Mouse (Mus musculus) retina, embryonic 14.5 days (tissue): ENCODE results near the gene Il10.
"Not testable (repeated sequence)": the region's sequence is repeated elsewhere in the genome, so short reads cannot be mapped to it uniquely, and the experiment has no call there.

Experiments
- DNase-seq: peaks from one replicate; pipeline ENCODE4 v3.0.0-alpha.2; 2015; ENCODE audit warnings: low spot score

Gene Il10

DNA sequence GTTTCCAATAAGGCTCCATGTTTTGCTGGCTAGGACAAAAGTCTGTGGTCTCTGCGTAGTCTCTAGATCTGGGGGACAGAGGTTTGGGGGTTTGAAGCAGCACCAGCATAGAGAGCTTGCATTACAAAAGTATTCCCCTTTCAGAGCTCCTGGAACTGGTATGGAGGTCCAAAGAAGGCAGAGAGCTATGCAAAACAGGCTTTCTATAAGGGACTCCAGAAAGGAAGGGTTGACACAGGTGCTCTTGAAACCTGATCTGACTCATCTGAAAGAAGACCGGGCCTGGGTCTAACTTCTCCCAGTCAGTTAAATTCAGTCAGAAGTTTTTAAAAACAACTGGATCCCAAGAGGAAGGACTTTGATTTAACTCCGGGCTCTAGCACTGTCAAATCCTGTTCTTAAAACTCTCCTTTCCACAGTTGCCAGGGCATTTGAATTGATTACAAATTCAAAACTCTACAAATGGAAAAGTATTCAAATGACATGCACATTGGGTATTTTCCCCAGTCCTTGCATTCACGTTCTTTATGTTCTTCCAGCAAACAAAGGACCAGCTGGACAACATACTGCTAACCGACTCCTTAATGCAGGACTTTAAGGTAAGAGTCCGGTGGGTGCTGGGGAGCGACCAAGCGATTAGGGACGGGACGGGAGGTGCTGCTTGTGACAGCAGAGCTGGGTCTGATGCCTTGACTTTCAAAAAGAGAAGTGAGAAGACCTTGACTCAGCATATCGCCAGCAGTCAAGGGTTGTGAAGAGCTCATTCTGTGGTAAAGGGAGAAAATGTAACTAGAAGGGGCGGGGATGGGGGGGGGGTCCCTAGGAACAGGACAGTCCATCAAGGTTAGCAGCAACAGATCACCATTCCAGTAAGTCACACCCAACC is 1.0 kb downstream of the Il10 start:
- DNase-seq = no peak

DNA sequence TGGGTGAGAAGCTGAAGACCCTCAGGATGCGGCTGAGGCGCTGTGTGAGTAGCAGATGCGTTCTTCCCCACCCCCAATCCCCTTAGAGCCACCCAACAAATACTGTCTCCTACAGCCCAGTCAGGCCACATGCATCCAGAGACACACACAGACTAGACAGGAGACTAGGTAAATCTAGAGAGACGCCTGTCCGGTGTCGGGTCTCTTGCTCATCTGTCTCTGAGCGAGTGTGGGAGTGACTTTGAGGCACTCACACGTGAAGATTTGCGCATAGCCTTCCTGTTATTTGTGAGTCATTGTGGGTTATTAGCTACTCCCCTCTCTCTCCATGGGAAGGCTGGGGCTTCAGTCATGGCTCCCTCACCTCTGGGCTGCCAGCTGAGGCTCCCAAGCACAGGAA is 1.8 kb downstream of the Il10 start:
- no peak for DNase-seq

DNA sequence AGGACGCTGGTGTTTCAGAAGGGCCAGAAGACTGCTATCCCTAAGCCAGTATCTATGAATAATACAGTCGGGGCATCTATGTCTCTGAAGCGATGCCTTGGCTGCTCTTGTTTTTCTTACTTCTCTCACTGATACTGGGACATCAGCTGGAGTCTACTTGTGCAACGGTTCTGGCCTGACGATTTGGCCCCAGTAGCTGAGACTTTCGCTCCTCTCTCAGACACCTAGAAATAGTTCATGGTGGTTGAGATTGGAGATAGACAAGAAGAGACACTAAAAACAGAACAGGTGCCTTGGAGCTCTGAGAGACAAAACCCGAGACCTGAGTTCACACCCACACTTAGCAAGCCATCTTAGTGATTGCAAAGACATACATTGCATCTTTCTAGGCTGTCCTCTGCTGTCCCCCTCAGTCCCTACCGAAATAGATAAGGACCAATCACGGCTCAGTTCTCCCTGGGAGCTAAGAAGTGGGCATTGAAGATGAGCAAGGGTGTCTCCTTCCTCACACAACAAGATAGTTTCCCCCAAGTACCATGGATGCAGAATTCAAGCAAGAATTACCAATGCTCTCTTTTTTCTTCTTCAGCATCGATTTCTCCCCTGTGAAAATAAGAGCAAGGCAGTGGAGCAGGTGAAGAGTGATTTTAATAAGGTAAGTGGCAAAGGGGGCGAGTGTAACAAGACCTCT is 2.4 kb downstream of the Il10 start:
- DNase-seq = no peak

DNA sequence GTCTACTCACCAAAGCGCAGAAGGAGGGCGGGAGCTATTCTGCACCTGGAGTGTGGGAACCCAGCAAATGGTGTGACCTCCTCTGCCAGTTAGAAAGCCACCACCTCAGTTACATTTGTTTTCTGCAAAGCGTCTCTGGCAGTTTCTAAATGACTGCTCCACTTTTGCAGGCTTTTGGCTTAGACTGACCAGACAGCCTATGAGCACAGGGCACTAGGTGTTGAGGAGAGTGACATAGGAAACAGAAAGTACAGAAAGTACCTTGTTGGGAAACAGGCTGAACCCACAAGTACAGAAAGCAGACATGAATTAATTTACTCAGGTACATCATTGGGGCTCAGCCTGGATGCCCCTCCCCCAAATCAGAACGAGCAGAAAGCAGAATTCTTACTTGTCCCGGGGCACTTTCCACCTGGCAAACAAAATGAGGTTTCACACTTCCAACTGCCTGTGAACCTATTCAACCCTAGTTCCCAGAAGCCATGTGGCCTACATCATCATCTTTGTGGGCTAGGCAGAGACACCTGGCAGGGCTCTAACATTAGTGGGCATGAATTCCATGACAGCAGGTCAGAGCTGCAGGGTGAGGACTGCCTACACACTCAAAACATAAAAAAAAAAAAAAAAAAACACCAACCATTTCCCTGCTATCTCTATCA is 3.1 kb downstream of the Il10 start:
- DNase-seq = no peak

DNA sequence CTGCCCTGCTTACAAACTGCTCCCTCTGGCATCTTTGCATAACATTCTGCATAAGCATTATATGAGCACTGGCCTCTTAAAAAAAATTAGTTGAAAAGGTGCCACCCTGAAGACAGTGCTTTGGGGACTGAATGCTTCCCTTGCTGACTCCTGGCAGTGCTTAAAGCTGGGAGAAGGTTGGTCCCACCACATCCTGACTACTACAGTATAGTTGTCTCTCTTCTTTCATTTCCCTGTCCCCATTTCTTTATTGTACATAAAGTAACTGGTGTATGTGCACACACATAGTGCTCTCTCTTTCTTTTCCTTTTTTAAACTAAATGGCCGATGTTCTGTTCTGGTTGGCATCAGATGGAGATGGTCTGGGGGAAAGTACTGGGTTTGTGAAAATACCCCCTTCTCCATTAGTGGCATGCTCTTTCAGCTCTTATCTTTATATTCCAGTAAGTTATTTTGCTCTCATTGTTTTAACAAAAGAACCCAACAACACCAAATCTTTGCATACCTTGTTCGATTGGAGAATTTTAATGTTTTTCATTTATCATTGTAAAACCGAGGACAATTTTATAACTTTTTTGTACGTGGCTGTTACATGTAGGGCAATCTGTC is 3.7 kb downstream of the Il10 start:
- DNase-seq = not testable (repeated sequence)

DNA sequence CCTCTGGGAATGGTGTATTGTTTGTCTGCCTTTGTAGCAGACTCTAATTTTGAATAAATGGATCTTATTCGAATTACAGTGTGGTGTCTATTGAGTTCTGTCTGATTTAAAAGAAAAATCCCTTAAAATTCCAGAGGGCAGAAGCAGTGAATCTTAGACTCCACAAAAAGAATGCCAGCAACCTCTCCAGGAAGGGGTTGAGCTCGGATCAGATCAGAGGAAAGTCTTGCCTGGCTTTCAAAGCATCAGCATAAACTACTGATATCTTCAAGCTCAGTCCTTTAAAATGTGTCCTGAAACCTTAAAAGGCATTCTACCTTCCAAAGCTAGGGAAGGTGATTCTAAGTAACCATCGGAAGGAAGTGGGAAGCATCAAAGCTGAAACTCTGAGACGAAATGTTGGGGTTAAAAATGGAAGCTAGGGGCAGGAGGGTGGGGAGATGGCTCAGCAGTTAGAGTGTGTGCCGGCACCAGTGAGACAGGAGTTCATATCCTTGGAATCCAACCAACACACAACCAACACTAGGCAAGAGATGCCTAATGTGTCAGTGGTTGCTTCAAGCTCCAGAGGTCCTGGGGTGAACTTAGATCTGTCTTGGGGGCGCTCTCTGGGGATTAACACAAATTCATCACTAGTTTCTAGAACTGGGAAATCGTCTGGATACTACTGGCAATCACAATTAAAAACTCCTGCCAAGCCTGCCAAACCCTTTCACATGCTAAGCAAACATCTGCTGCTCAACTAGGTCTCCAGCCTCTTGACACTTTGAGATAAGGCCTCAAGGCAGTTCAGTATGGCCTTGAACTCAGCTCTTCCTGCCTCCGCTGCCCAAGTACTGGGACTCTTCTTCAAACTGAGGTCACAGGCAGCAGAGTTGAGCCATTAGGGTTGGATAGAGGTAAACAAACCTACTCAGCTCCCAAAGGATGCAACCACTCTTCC is 5.5 kb downstream of the Il10 start:
- DNase-seq = no peak

DNA sequence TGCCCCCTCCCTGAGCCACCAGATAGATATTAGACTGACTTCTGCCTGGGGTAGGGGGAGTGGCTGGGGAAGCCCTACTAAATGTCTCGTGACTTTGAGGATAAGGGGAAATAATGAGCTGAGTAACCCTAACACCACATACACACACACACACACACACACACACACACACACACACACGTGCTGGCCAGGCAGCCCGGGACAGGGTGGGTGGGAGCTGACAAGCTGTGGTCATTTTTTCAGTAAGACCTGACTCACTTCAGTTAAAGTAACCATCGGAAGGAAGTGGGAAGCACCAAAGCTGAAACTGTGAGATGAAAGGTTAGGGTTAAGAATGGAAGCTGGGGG is 6.2 kb downstream of the Il10 start:
- DNase-seq = no peak

DNA sequence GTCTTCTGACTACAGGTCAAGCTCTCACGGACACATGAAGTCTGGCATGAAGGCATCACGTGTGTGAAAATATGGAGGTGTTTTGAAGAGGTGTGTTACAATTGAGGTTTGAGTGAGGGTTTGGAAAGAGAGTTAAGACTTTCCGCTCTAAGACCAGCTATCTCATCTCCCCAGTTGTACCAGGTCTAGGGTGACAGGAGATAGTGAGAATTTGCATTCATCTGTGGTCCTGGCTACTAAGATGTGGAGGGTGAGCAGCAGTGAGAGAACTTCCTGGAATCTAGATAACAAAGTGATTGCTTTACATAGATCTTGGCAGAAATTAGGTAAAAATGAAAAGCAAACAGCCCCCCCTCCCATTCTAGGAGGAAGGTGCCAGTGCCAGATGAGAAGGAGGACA is 9.6 kb downstream of the Il10 start:
- DNase-seq = no peak

DNA sequence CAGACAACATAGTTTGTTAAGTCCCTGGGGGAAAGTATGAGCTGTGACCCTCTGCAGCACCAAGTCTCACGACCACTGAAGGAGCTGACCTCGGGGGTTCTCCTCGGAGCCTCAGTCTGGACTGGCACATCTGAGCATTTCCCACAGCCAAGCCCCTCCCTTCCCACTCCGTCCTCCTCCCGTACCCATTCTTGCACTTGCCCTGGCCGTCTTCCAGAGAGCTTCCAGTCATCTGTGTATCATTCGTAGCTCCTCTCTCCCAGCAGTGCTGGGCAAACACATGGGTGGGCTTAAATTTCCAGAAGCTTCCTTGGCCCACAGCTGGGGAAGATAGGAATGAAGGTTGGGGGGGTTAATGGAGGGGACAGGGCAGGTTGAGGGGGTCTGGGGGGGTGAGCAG is 10.6 kb downstream of the Il10 start:
- no peak for DNase-seq

DNA sequence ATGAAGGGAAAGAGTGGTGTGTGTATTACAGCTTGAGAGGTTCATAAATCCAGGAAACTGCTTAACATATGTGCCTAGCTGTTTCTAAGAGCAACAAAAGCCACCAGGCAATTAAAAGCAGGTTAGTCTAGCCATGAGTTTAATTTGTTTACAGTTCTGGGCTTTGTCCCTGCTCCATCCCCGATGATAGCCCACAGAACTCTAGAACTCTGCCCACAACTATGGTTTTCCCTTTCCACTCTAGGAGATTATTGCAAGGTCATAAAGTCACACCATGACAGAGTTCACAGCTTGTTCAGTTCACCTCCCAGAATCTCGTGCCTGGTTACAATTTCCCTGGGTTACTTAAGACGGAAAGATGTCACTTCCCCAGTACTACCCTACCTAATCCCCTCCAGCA is 11.6 kb downstream of the Il10 start:
- DNase-seq = no peak

DNA sequence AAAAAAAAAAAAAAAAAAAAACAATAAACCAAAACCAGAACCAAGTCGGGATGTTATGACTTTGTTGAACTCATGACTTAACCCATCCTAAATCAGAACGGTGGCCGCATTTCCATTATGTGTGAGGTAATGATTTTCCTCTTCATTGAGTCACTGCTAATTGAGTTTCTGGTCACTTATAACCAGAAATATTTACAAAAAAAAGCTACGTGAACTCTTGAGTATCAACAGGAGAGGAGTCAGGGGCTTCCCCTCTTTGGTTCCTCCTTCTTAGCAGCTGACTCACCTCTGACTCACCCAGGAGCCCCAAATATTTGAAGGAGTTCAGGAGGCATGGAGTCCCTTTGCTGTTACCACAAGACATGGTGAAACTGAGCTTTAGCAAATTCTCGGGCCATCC is 18.4 kb downstream of the Il10 start:
- DNase-seq = no peak

DNA sequence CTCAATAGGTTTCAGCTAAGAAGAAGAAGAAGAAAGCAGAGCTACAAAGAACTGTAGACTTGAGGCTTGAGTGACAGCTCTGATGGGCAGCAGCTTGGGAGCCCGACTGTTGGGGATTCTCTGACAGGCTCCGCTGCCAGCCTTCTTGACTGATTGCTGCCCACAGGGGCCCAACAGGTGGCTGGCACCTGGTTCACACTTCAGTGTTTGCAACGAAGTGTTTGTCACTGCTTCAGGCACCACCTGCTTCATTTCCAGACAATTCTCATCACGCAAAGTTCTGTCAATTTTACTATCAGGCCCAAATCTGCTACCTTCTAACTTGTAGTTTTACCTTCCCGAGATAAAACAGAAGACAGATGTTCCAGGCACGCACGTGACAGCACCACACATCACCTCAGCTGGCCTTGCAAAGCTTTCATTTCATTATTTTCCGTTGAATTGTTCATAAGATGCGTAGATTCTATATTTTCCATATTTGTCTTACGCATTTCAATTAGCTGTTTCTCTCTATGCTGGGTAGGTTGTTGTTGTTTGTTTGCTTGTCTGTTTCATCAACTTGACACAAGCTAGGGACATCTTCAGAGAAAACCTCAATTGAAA is 18.9 kb downstream of the Il10 start:
- DNase-seq = no peak

DNA sequence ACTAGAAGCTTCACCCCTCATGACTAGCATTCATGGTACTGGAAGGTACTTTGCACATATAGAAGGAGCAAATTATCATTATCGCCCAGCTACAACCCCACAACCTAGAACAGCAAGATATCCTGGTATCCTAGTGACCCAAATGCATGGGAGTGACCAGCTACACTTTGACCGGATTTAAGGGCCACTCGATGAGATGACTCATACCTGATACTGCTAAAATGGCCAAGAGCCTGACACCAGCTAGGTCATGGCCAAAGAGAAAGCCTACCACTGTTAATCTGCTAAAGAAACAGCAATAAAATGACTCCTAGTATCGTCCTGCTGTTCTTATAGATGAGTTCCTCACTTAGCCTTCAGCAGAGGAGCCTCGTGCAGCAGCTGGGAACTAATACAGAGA is 19.8 kb downstream of the Il10 start:
- DNase-seq = no peak

DNA sequence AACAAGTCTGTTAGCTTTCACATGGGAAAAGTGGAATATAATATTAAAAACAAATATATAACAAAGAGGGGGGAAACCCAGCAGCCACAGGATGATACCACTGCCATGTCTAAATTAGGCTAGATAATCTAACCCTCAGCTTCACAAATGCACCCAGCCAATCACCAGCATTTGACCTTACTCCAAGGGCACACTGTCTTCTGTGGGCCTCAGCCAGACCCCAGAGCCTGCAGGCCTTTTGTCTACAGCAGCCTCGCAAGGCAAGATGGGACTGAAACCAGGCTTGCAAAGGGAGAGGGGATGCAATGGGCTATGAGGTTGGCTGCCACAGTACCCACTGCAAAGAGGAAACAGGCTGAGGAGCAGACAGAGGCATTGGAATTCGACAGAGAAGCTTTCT is 22.6 kb downstream of the Il10 start:
- DNase-seq = no peak

DNA sequence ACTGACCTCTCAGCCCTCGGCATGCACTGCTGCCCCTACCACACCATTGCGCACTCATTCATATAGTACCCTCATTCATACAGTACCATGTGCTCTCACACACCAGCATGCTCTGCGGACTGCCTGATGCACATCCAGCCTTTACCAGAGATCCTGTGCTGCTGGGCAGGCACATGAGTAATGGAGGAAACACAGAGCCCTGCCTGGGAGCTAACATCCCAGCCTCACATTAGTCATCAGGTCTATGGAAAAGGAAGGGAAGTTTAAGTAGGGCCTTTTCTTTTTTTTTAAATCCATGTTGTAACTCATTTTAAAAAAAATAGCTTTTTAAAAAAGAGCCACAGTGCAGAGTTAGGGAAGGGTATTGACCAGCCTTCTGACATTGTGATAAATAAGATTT is 23.1 kb downstream of the Il10 start:
- no peak for DNase-seq

DNA sequence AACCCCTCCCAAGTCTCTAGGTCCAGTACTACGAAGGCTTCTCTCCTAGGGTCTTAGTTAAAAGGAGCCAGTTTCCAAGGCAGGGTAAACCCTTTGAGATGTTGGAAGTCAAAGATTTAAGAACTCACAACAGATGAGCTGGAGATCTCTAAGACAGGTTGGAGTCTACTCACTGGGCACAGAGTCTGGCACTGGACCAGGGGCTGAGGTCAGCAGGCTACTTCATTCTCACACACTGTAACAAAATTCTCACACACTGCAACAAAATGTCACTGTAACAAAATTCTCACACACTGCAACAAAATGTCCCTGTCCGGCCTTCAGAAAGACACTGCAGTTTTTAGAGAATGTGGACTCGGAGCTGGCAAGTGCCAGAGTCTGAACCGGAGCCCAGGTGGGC is 24.0 kb downstream of the Il10 start:
- no peak for DNase-seq

DNA sequence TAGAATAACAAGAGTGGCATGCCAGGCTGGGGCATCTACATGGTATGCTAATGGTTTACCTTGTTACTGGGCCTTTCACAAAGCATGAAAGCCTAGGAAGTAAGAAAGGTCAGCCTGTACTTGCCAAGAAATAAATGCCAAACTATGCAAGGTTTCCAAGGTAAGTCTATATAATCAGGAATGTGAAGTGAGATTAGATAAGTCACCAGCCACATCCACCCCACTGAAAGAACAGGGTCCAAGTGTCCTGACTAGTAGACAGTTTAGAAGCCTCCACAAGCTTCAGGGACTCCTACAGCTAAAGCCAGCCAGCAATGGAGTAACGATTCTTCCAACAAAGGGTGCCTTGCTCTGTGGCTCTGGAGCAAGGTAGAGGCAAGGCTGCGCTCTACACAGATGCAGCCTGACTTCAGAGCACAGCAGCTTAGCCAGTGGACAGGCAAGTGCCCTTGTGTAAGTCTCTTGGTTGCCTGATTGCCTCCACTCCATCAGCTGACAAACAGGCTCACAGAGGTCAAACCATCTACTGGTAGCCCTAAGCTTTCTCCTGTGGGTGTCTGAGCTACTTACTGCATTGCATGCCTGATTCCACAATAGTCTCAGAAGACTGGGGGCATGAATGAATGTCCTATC is 26.2 kb downstream of the Il10 start:
- no peak for DNase-seq

DNA sequence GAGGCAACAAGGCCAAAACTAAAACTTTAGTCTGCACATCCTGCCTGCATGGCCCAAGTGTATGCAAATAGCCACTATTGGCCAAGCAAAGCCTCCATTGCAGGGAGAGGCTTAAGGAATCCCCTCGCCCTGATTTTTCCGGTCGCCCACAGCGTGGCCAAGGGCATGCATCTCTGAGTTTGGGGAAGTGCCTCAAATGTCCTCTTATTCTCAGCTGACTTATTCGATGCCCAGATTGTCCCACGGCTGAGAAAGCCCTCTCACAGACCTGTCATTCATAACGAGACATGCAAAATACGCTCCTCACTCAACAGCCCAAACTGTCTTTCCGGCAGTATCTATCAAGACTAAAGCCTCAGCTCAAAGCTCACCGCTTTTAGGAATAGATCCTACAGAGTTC is 27.0 kb downstream of the Il10 start:
- no peak for DNase-seq

DNA sequence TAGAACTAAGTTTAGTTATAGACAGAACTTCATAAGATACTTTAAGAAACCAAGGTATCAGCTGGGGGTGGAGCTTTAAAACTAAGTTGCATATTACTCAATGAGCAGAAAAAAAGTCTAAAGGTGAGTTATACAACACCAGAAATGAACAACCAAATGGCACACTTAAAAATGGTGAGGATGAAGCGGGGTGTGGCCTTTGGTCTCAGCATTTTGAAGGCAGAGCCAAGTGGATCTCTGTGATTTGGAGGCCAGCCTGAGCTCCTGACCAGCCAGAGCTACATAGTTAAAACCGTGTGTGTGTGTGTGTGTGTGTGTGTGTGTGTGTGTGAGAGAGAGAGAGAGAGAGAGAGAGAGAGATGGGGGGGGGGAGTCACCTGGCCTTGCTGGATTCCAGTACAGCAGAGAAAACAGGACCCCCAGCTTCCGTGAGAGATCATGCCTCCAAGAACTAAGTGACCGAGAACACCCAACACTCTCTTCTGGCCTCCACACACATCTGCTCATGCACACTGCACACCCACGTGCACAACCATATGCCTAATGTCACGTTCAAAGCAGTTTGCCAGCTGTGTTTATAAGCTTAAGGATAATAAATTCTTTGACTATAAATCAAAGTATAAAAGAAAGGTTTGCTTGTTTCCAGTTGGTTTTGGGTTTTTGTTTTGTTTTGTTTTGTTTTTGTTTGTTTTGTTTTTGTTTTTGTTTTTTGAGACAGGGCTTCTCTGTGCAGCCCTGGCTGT is 28.6 kb downstream of the Il10 start:
- no peak for DNase-seq

DNA sequence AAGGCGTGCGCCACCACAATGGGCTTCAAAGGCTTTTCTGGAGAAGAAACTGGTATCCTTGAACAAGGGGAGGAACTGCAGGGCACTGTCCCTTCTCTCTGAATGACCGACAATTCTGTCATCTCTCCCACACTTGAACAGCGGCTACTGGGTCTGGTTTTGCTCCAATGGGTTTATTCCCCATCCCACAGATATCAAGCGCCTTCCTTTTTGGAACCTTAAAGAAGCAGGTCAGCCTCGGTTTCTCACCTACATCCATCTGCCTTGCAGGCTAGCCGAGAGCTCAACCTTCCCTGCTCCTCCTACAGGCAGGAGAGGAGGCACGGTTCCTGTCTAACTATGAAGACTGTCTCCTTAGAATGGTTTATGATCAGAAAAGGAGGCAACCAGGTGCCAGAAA is 29.3 kb downstream of the Il10 start:
- DNase-seq = no peak
